Mouse (Mus musculus): ENCODE data around the gene Vmn1r104. TPM values are rescaled to one million over a fixed set of nuclear protein-coding genes. Genes with fewer than 3 reads are reported as not detected.
"Not testable (repeated sequence)": the region's sequence is repeated elsewhere in the genome, so short reads cannot be mapped to it uniquely, and the experiment has no call there.

Vmn1r104 gene
- polyA plus RNA-seq (2012; rRNA removed) (not detected in 2 replicates), polyA plus RNA-seq (2014; fragmentation: Nextera tagmentation; extraction: Ambion mirVana) (not detected in 2 replicates)

DNA sequence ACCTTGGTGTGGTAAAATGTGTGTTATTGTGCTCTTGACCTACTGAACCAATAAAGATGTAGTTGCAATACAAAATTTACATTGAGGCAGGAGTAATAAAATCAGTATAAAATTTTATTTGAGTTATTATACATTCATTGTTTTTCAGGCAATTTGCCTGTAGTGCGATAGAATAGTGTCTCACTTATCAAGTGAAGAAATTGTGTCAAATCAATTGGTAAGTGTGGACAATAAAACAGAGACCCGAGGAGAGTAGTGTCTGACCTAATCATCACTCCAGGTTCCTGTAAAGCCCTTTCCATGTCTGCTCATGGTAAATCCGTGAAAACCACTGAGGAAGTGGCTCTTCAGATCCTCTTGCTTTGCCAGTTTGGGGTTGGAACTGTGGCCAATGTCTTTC, at the start of gene Vmn1r104:
TSS of gene Vmn1r104 (plus strand) at position 301 of the 400 bp plus-strand sequence.
- WGBS = no CpG with 5 or more reads among the region's 3 CpGs
- not testable (repeated sequence) for H3K36me3 ChIP-seq (ENCODE audit: control insufficient read depth, insufficient read depth, low read length); DNase-seq (ENCODE audit: low spot score); H3K9me3 ChIP-seq (ENCODE audit: control insufficient read depth, low read length); H3K4me3 ChIP-seq (replicated peaks; ENCODE audit: low read length); H3K27ac ChIP-seq (replicated peaks; ENCODE audit: low read depth, low read length); H3K4me2 ChIP-seq (replicated peaks; ENCODE audit: low read depth, low read length, severe bottlenecking); H3K27me3 ChIP-seq (ENCODE audit: control insufficient read depth, insufficient read depth, low read length); H3K9ac ChIP-seq (ENCODE audit: low read depth, low read length, severe bottlenecking); H3K4me1 ChIP-seq (ENCODE audit: control insufficient read depth, insufficient read depth, low read length); ATAC-seq (ENCODE audit: low FRiP score, low read depth)

DNA sequence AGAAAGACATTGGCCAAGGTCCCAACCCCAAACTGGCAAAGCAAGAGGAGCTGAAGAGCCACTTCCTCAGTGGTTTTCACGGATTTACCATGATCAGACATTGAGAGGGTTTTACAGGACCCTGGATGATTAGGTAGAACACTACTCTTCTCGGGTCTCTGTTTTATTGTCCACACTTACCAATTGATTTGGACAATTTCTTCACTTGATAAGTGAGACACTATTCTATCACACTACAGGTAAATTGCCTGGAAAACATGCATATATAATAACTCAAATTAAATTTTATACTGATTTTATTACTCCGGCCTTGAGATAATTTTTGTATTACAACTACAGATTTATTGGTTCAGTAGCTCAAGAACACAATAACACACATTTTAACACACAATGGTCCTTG, 23.2 kb upstream of the Vmn1r104 start, which contains the start of gene Vmn1r103:
TSS of gene Vmn1r103 (minus strand) at position 101 of the 400 bp plus-strand sequence.
- not testable (repeated sequence) for DNase-seq (ENCODE audit: low spot score); H3K4me2 ChIP-seq (replicated peaks; ENCODE audit: low read depth, low read length, severe bottlenecking); H3K9me3 ChIP-seq (ENCODE audit: control insufficient read depth, low read length); H3K27ac ChIP-seq (replicated peaks; ENCODE audit: low read depth, low read length); H3K4me1 ChIP-seq (ENCODE audit: control insufficient read depth, insufficient read depth, low read length); H3K9ac ChIP-seq (ENCODE audit: low read depth, low read length, severe bottlenecking); H3K27me3 ChIP-seq (ENCODE audit: control insufficient read depth, insufficient read depth, low read length); H3K4me3 ChIP-seq (replicated peaks; ENCODE audit: low read length); ATAC-seq (ENCODE audit: low FRiP score, low read depth); H3K36me3 ChIP-seq (ENCODE audit: control insufficient read depth, insufficient read depth, low read length)
- WGBS = no CpG with 5 or more reads among the region's 3 CpGs

DNA sequence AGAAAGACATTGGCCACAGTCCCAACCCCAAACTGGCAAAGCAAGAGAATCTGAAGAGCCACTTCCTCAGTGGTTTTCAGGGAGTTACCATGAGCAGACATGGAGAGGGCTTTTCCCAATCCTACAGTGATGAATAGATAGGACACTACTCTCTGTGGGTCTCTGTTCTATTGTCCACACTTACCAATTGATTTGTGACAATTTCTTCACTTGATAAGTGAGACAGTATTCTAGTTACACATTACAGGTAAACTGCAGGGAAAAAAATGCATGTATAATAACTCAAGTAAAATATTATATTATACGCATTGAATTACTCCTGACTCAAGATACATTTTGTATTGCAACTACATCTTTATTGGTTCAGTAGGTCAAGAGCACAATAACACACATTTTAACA, 12.0 kb downstream of the Vmn1r104 start, which contains the start of gene Gm5726:
TSS of gene Gm5726 (minus strand) at position 101 of the 400 bp plus-strand sequence.
- H3K27ac ChIP-seq (replicated peaks; ENCODE audit: low read depth, low read length); H3K4me2 ChIP-seq (replicated peaks; ENCODE audit: low read depth, low read length, severe bottlenecking); H3K27me3 ChIP-seq (ENCODE audit: control insufficient read depth, insufficient read depth, low read length); H3K4me1 ChIP-seq (ENCODE audit: control insufficient read depth, insufficient read depth, low read length); H3K9ac ChIP-seq (ENCODE audit: low read depth, low read length, severe bottlenecking); H3K9me3 ChIP-seq (ENCODE audit: control insufficient read depth, low read length); ATAC-seq (ENCODE audit: low FRiP score, low read depth); H3K36me3 ChIP-seq (ENCODE audit: control insufficient read depth, insufficient read depth, low read length); H3K4me3 ChIP-seq (replicated peaks; ENCODE audit: low read length); DNase-seq (ENCODE audit: low spot score): not testable (repeated sequence)
- no CpG with 5 or more reads among the region's 1 CpGs for WGBS

DNA sequence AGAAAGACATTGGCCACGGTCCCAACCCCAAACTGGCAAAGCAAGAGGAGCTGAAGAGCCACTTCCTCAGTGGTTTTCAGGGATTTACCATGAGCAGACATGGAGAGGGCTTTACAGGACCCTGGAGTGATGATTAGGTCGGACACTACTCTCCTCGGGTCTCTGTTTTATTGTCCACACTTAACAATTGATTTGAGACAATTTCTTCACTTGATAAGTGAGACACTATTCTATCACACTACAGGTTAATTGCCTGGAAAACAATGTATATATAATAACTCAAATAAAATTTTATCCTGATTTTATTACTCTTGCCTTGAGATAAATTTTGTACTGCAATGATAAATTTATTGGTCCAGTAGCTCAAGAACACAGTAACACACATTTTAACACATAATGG, 42.5 kb downstream of the Vmn1r104 start, which contains the start of gene Gm4141:
TSS of gene Gm4141 (minus strand) at position 101 of the 400 bp plus-strand sequence.
- WGBS = no CpG with 5 or more reads among the region's 3 CpGs
- H3K9me3 ChIP-seq (ENCODE audit: control insufficient read depth, low read length); H3K4me2 ChIP-seq (replicated peaks; ENCODE audit: low read depth, low read length, severe bottlenecking); H3K27ac ChIP-seq (replicated peaks; ENCODE audit: low read depth, low read length); H3K27me3 ChIP-seq (ENCODE audit: control insufficient read depth, insufficient read depth, low read length); ATAC-seq (ENCODE audit: low FRiP score, low read depth); H3K9ac ChIP-seq (ENCODE audit: low read depth, low read length, severe bottlenecking); DNase-seq (ENCODE audit: low spot score); H3K4me3 ChIP-seq (replicated peaks; ENCODE audit: low read length); H3K36me3 ChIP-seq (ENCODE audit: control insufficient read depth, insufficient read depth, low read length); H3K4me1 ChIP-seq (ENCODE audit: control insufficient read depth, insufficient read depth, low read length): not testable (repeated sequence)

Other genes with a start within 250 kb of the Vmn1r104 start
- not detected in 2 replicates for gene Gm4133, start 199.8 kb upstream of the Vmn1r104 start, polyA plus RNA-seq (2012; rRNA removed)
- gene Gm4133, start 199.8 kb upstream of the Vmn1r104 start, polyA plus RNA-seq (2014; fragmentation: Nextera tagmentation; extraction: Ambion mirVana) = not detected in 2 replicates
- not detected in 2 replicates for gene Gm5728, start 158.4 kb upstream of the Vmn1r104 start, polyA plus RNA-seq (2012; rRNA removed)
- gene Gm5728, start 158.4 kb upstream of the Vmn1r104 start, polyA plus RNA-seq (2014; fragmentation: Nextera tagmentation; extraction: Ambion mirVana) = not detected in 2 replicates
- not detected in 2 replicates for gene Vmn1r100, start 115.9 kb upstream of the Vmn1r104 start, polyA plus RNA-seq (2012; rRNA removed)
- not detected in 2 replicates for gene Vmn1r100, start 115.9 kb upstream of the Vmn1r104 start, polyA plus RNA-seq (2014; fragmentation: Nextera tagmentation; extraction: Ambion mirVana)
- gene Vmn1r101, start 91.2 kb upstream of the Vmn1r104 start, polyA plus RNA-seq (2012; rRNA removed) = not detected in 2 replicates
- gene Vmn1r101, start 91.2 kb upstream of the Vmn1r104 start, polyA plus RNA-seq (2014; fragmentation: Nextera tagmentation; extraction: Ambion mirVana) = not detected in 2 replicates
- gene Gm10670, start 58.9 kb upstream of the Vmn1r104 start, polyA plus RNA-seq (2012; rRNA removed) = not detected in 2 replicates
- not detected in 2 replicates for gene Gm10670, start 58.9 kb upstream of the Vmn1r104 start, polyA plus RNA-seq (2014; fragmentation: Nextera tagmentation; extraction: Ambion mirVana)
- gene Vmn1r103, start 23.3 kb upstream of the Vmn1r104 start, polyA plus RNA-seq (2012; rRNA removed) = not detected in 2 replicates
- not detected in 2 replicates for gene Vmn1r103, start 23.3 kb upstream of the Vmn1r104 start, polyA plus RNA-seq (2014; fragmentation: Nextera tagmentation; extraction: Ambion mirVana)
- gene Gm5726, start 11.9 kb downstream of the Vmn1r104 start, polyA plus RNA-seq (2012; rRNA removed) = not detected in 2 replicates
- gene Gm5726, start 11.9 kb downstream of the Vmn1r104 start, polyA plus RNA-seq (2014; fragmentation: Nextera tagmentation; extraction: Ambion mirVana) = not detected in 2 replicates
- not detected in 2 replicates for gene Gm4141, start 42.4 kb downstream of the Vmn1r104 start, polyA plus RNA-seq (2012; rRNA removed)
- gene Gm4141, start 42.4 kb downstream of the Vmn1r104 start, polyA plus RNA-seq (2014; fragmentation: Nextera tagmentation; extraction: Ambion mirVana) = not detected in 2 replicates
- not detected in 2 replicates for gene Gm4513, start 65.2 kb downstream of the Vmn1r104 start, polyA plus RNA-seq (2012; rRNA removed)
- not detected in 2 replicates for gene Gm4513, start 65.2 kb downstream of the Vmn1r104 start, polyA plus RNA-seq (2014; fragmentation: Nextera tagmentation; extraction: Ambion mirVana)
- not detected in 2 replicates for gene Vmn1r107, start 135.1 kb downstream of the Vmn1r104 start, polyA plus RNA-seq (2012; rRNA removed)
- gene Vmn1r107, start 135.1 kb downstream of the Vmn1r104 start, polyA plus RNA-seq (2014; fragmentation: Nextera tagmentation; extraction: Ambion mirVana) = not detected in 2 replicates
- gene Vmn1r111, start 169.4 kb downstream of the Vmn1r104 start, polyA plus RNA-seq (2012; rRNA removed) = not detected in 2 replicates
- gene Vmn1r111, start 169.4 kb downstream of the Vmn1r104 start, polyA plus RNA-seq (2014; fragmentation: Nextera tagmentation; extraction: Ambion mirVana) = not detected in 2 replicates
- gene Gm10668, start 196.8 kb downstream of the Vmn1r104 start, polyA plus RNA-seq (2012; rRNA removed) = not detected in 2 replicates
- gene Gm10668, start 196.8 kb downstream of the Vmn1r104 start, polyA plus RNA-seq (2014; fragmentation: Nextera tagmentation; extraction: Ambion mirVana) = not detected in 2 replicates
- not detected in 2 replicates for gene Vmn1r112, start 237.3 kb downstream of the Vmn1r104 start, polyA plus RNA-seq (2012; rRNA removed)
- gene Vmn1r112, start 237.3 kb downstream of the Vmn1r104 start, polyA plus RNA-seq (2014; fragmentation: Nextera tagmentation; extraction: Ambion mirVana) = not detected in 2 replicates